Mouse (Mus musculus) brown adipose tissue, adult 24 weeks (tissue): ENCODE measurements around the gene Dcaf15. TPM values are rescaled to one million over a fixed set of nuclear protein-coding genes. Genes with fewer than 3 reads are reported as not detected.
A peak's percentile ranks its signal among the peaks of the same experiment; 100 is the strongest.

Source experiments
- H3K27ac ChIP-seq: fragments of 200-500 bp; replicated peaks from 2 replicates; pipeline ENCODE4 v1.5.1; 2012; ENCODE audit warnings: low read depth, mild to moderate bottlenecking, low read length
- H3K4me1 ChIP-seq: fragments of 200-500 bp; 2 replicates; pipeline ENCODE4 v1.6.1; 2012; ENCODE audit warnings: low read length, mixed read lengths; ENCODE audit not compliant: control insufficient read depth, insufficient read depth, insufficient read length
- H3K4me3 ChIP-seq: fragments of 200-500 bp; 2 replicates; pipeline ENCODE4 v1.5.1; 2012; ENCODE audit warnings: low read depth, mild to moderate bottlenecking, low read length, moderate library complexity; ENCODE audit not compliant: insufficient read depth
- polyA plus RNA-seq: library from polyadenylated mRNA; stranded (reverse); fragments of >200 nt; gene quantifications from 2 replicates; pipeline ENCODE4 v1.2.4, GENCODE M21; 2012; ENCODE audit not compliant: missing spikeins, insufficient read depth, insufficient read length

Dcaf15 gene
- polyA plus RNA-seq, 1 experiment = 3.9 TPM

DNA sequence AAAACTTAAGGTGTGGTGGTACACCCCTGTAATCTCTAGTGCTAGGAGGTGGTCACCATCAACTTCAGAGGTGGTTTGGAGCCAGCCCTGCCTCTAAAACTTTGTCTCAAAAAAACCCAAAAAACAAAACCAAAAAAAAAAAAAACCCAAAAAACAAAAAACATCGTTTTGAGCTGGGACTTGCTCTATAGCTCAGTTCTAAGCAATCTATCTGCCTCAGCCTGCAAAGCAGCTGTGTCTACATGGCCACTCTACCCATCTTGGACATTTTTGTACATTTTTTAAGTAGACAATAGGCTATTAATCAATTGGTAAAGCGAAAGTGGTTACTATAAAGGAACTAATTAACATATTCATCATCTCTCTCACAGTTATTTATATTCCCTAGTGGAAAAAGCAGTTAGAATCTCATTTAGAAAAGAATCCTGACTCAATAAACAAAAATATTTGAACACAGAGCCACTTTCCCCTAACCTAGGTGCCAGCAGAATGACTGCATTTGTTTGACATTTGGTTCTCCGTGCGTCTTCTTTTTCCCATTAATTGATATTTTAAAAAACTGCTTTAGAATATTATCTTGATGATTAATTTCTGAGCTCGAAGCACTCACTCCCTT is 39.0 kb downstream of the Dcaf15 start:
- peak overlapping the region; percentile 80 for H3K27ac ChIP-seq
- peaks cover 20% of the 10 kb centered on the region for H3K4me1 ChIP-seq
- peak overlapping the region; percentile 59 for H3K4me3 ChIP-seq

DNA sequence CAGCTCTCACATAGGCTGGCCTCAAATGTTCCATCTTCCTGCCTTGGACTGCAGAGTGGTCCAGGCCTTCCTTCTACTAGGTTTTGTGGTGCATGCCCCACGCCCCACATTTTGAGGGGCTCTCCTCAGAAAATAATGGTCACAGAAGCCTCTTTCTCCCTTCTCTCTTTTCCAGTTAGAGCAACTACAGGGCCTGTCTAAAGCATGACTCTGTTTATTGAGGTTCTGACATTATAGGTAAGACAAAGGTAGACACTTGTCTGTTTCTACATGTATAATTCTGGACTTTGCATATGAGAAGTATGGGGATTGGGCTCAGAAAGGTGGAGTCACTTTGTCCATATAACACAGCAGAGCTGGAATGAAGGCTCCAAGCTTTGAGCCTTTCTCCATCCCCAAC is 39.5 kb downstream of the Dcaf15 start, which contains the start of gene Gm10643:
Gene Gm10643 (minus strand): TSS at position 101 of the 400 bp plus-strand sequence.
- Histone ChIP-seq H3K4me1 (peaks cover 20% of the 10 kb centered on the region), H3K4me3 (peak within 1 kb of the TSS; percentile 59), H3K27ac (peak within 1 kb of the TSS; percentile 80)

DNA sequence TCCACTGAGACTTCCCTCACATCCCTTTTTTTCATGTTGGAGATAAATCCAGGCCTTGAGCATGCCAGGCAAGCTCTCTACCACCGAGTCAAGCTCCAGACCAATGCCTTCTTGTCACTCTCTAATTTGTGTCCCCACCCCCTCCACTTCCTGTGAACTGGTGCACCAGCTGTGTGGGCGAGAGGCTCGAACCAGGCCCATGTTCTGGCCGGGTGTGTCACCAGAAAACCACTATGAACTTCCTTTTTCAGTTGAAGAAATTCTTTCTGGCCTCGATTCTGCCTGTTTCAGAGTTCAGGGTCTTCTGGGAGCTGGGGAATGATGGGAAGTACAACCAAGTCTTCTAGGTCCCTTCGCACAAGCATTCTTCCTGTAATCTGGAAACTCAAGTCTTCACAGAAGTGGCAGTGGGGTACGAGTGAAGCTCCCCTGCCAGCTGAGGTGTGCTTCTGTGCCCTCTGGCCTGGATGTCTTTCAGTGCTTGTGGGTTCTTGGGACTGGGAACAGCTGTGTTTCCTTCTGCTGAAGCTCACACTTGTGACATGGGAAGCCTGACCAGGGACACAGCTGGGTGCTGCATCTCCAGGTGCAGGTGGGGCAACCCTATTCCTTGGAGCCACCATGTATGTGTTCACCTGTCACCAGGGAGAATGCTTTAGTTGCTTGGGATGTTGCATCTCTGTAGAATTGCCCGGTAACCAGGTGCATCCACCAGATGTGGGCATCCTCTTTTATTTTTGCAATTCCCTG is 40.5 kb downstream of the Dcaf15 start:
- Histone ChIP-seq H3K27ac (peak overlapping the region; percentile 55; the same call in 1 of the 2 replicates), H3K4me3 (no peak overlapping the region), H3K4me1 (peaks cover 11% of the 10 kb centered on the region; the same call in 1 of the 2 replicates)

DNA sequence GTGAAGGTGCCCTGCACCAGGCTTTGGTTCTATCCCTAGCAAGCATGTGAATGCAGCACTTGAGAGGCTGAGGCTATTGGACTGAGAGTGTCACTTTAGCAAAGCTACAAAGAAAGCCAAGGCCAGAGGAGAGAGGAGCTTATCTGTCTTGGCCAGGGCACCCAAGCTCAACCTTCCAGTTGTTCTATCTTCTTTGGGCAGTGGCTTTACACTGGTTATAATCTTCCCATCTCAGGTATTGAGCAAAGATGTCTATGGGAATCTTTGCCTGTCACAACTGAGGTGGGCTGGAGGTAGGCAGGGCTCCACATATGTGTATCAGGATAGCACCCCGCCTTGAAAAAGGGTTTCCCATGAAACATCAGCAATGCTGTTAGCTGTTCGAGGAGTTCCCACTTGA is 44.3 kb downstream of the Dcaf15 start:
- no peaks in the 10 kb centered on the region for H3K4me1 ChIP-seq
- H3K4me3 ChIP-seq = no peak overlapping the region
- no peak overlapping the region for H3K27ac ChIP-seq

DNA sequence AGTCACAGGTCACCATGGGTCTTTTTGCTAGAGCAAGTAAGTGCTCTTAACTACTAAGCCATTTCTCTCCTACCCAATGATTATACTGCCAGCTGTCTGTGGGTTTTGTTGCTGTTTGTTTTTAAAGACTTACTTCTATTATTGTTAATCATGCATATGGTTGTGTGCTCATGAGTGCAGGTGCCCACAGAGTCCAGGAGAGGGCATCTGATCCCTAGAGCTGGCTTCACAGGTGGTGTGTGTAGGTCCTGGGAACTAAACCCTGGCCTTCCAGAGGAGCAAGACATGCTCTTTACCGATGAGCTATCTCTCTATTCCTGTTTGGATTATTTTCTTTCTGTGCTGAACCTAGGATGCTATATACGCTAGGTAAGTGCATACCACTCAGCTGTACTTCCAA is 45.3 kb downstream of the Dcaf15 start:
- Histone ChIP-seq H3K27ac (no peak overlapping the region), H3K4me3 (no peak overlapping the region), H3K4me1 (no peaks in the 10 kb centered on the region)

DNA sequence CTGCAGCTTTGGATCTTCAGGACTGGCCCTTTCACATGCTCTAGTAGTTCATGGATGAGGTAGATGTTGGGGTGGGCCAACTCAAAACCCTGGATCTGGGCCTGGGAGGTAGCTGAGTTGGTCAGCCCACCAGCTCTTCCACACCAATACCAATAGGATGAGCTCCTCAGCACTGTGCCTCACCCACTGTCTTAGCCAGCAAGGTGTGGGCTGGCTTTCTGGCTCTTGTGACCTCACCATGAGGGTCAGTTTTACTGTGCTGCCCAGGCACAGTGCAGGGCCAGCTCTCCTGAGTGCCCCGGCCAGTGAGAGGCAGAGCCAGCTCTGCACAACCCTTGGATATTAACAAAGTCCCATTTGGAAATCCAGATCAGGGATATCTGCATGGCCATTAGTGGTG is 46.7 kb downstream of the Dcaf15 start:
- H3K4me1 ChIP-seq = no peaks in the 10 kb centered on the region
- no peak overlapping the region for H3K4me3 ChIP-seq
- no peak overlapping the region for H3K27ac ChIP-seq

DNA sequence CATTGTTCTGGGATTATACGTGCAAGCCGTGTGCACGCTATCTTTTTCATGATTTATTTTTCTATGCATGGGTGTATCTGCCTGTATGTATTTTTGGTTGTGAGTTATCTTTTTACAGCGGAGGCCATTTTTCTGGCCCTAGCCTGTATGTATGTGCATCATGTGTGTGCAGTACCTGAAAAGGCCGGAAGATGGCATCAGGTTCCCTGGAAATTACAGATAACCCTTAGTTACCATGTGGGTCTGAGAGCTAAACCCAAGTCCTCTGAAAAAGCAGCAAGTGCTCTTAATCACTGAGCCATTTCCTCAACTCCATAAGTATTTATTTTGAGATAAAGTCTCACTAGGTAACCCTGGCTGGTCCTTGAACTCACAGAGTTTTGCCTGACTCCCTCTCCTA is 51.3 kb downstream of the Dcaf15 start:
- H3K4me3 ChIP-seq = no peak overlapping the region
- H3K4me1 ChIP-seq = no peaks in the 10 kb centered on the region
- H3K27ac ChIP-seq = no peak overlapping the region

DNA sequence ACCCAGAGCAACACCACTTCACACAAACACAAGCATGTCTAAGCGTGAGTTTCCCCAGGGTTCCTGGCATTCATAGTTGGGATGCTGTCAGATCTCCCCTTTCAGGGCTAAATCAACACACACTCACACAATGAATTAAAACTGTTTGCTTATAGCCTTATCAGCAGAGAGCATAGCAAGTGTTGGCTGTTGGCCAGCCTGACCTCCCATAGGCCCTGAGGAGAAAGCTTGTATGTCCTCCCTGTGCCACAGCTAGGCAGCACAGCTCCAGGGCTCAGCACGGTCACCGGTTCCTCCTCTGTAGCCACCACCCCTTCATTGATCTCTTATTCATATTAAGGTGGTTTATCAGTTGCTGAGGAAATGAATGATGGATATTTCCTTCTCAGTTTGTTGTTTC is 51.8 kb downstream of the Dcaf15 start:
- Histone ChIP-seq H3K4me3 (no peak overlapping the region), H3K27ac (no peak overlapping the region), H3K4me1 (no peaks in the 10 kb centered on the region)

DNA sequence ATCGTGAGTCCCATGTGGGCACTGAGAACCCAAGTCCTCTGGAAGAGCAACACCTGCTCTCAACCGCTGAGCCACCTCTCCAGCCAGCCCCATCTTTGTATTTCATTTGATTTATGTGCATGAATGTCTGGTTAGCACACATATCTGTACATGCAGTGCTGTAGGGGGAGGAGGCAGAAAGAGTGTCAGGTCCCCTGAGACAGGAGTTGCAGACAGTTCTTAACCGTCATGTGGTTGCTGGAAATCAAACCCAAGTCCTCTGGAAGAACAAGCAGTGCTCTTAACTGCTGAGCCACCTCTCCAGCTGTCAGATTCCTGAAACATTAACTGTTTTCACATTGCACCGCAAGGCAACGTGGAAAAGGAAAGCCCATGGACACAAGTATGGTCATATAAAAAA is 56.4 kb downstream of the Dcaf15 start:
- no peak overlapping the region for H3K4me3 ChIP-seq
- H3K27ac ChIP-seq = no peak overlapping the region
- no peaks in the 10 kb centered on the region for H3K4me1 ChIP-seq

Other genes with a start within 250 kb of the Dcaf15 start
- gene Adgrl1, start 204.7 kb downstream of the Dcaf15 start, polyA plus RNA-seq = 1.5 and 1.6 TPM in 2 replicates
- 0.79 and 0.99 TPM in 2 replicates for gene Gm10644, start 149.6 kb downstream of the Dcaf15 start, polyA plus RNA-seq
- 3.3 and 3.8 TPM in 2 replicates for gene Asf1b, start 149.3 kb downstream of the Dcaf15 start, polyA plus RNA-seq
- 270 and 332 TPM in 2 replicates for gene Prkaca, start 131.8 kb downstream of the Dcaf15 start, polyA plus RNA-seq
- gene Samd1, start 107.1 kb downstream of the Dcaf15 start, polyA plus RNA-seq = 12.0 and 12.4 TPM in 2 replicates
- gene 1700067K01Rik, start 103.3 kb downstream of the Dcaf15 start, polyA plus RNA-seq = not detected in 2 replicates
- gene 2210011C24Rik, start 92.6 kb downstream of the Dcaf15 start, polyA plus RNA-seq = not detected in 2 replicates
- gene Palm3, start 83.3 kb downstream of the Dcaf15 start, polyA plus RNA-seq = not detected in 2 replicates
- not detected in 2 replicates for gene Il27ra, start 62.2 kb downstream of the Dcaf15 start, polyA plus RNA-seq
- gene Rln3, start 59.8 kb downstream of the Dcaf15 start, polyA plus RNA-seq = not detected in 2 replicates
- gene Gm10643, start 39.6 kb downstream of the Dcaf15 start, polyA plus RNA-seq = 1.7 and 2.2 TPM in 2 replicates
- 2.7 and 3.1 TPM in 2 replicates for gene Rfx1, start 37.9 kb downstream of the Dcaf15 start, polyA plus RNA-seq
- not detected in 2 replicates for gene Podnl1, start 21.2 kb upstream of the Dcaf15 start, polyA plus RNA-seq
- gene Cc2d1a, start 43.2 kb upstream of the Dcaf15 start, polyA plus RNA-seq = 6.8 and 7.1 TPM in 2 replicates
- 0.79 TPM in 1 of 2 replicates, not detected in the other for gene 4930432K21Rik, start 43.3 kb upstream of the Dcaf15 start, polyA plus RNA-seq
- not detected in 2 replicates for gene Nanos3, start 80.4 kb upstream of the Dcaf15 start, polyA plus RNA-seq
- 2.7 and 2.8 TPM in 2 replicates for gene Zswim4, start 132.3 kb upstream of the Dcaf15 start, polyA plus RNA-seq
- 245 and 259 TPM in 2 replicates for gene D8Ertd738e, start 145.0 kb upstream of the Dcaf15 start, polyA plus RNA-seq
- 12.9 and 13.0 TPM in 2 replicates for gene Mri1, start 152.6 kb upstream of the Dcaf15 start, polyA plus RNA-seq
- gene Ccdc130, start 165.6 kb upstream of the Dcaf15 start, polyA plus RNA-seq = 6.9 and 8.5 TPM in 2 replicates